Mouse (Mus musculus) large intestine, adult 2 months (tissue): ENCODE measurements around the gene Pus7. TPM values are rescaled to one million over a fixed set of nuclear protein-coding genes. Genes with fewer than 3 reads are reported as not detected.

Experiments
- DNase-seq: peaks from one replicate; pipeline ENCODE4 v3.0.0-alpha.2; 2012; ENCODE audit warnings: low read depth, low spot score
- WGBS: fragments of 180-500 bp; shearing (Covaris S2); methylation state at CpG from one replicate; pipeline ENCODE4 v1.1.7; 2018; 5-methylcytosine and 5-hydroxymethylcytosine counted together
- polyA plus RNA-seq: library from polyadenylated mRNA; depleted of rRNA; stranded (reverse); fragments of >200 nt; gene quantifications from 2 replicates; pipeline ENCODE4 v1.2.3, GENCODE M21; 2012; rRNA removed

Pus7 gene
- polyA plus RNA-seq, 1 experiment: 3.8 TPM

DNA sequence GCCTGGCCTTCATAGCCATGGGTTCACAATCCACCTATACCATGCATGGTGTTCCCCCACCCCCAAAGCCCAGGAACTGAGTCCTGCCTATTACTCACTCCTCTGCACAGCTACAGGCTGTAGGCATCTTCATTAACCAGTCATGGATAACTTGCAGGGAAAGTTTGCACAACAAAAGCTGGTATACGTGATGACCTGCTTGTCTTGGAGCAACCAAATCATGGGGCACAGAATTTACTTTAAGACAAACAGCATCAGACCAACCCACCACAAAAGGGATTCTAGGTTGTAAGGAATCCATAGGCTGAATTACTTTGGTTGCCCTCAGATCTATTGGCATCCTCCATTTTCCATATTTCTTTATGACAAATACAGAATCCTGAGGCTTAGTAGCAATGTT, 86.1 kb downstream of the Pus7 start:
- no peak for DNase-seq
- 100% methylated on average over 1 of the region's 1 CpGs for WGBS

Other genes with a start within 250 kb of the Pus7 start
- gene Srpk2, start 99.1 kb downstream of the Pus7 start, polyA plus RNA-seq: 2.2 and 3.1 TPM in 2 replicates
- gene Rint1, start 4.0 kb upstream of the Pus7 start, polyA plus RNA-seq: 6.3 and 11.1 TPM in 2 replicates
- gene Tomm7, start 60.5 kb upstream of the Pus7 start, polyA plus RNA-seq: 45.0 and 45.3 TPM in 2 replicates
- 2.5 and 2.8 TPM in 2 replicates for gene Fam126a, start 247.0 kb upstream of the Pus7 start, polyA plus RNA-seq